Mouse (Mus musculus) mature B cell (primary cell): ENCODE data around the gene Pde4dip.

Experiments
- in situ Hi-C: fragments of 300-500 bp; cut with MboI; formaldehyde crosslinking; loops from 2 replicates; pipeline ENCODE4 v1.14.3; 2019

Pde4dip gene

DNA sequence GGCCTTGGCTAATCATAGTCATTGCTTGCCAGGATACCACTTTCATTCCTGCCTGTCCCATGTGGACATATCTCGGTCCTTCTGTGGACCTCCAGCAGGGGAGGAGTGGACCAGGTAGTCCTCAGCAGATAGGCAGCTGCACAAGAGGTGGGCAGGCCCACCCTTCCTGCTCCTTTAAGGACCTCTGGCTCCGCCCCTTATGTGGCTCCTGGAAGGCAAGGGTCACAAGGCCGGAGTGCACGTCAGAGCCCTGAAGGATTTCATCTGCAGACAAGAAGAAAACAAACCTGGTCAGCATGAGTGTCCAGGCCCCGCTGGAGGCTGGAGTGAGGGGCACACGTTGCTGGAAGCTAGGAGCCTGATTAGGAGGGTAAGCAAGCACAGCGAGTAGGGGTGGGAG is 197.9 kb downstream of the Pde4dip start:
- in situ Hi-C loops = no loop called here

DNA sequence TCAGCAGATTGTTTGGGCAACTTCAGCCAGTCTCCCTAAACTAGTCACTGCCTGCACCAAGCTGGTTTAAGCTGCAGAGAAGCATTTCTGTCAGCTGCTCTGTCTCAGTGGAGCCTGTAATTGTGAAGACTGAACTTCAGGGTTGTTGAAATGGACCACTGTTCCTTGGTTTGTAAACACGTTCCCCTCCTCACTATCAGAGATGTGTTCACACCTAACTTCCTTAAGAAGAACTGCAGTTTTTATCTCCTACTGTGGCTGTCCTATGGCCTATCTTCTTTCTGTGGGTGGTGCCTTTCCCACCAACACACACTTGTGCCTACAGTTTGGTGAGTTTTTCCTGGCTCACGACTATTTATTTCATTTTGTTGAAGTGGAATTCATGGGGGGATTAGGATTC is 199.2 kb downstream of the Pde4dip start:
- in situ Hi-C loops = loop anchor here (10.0 kb wide), 1 partner anchor 196 kb away; the partner anchor contains the start of gene Pde4dip

DNA sequence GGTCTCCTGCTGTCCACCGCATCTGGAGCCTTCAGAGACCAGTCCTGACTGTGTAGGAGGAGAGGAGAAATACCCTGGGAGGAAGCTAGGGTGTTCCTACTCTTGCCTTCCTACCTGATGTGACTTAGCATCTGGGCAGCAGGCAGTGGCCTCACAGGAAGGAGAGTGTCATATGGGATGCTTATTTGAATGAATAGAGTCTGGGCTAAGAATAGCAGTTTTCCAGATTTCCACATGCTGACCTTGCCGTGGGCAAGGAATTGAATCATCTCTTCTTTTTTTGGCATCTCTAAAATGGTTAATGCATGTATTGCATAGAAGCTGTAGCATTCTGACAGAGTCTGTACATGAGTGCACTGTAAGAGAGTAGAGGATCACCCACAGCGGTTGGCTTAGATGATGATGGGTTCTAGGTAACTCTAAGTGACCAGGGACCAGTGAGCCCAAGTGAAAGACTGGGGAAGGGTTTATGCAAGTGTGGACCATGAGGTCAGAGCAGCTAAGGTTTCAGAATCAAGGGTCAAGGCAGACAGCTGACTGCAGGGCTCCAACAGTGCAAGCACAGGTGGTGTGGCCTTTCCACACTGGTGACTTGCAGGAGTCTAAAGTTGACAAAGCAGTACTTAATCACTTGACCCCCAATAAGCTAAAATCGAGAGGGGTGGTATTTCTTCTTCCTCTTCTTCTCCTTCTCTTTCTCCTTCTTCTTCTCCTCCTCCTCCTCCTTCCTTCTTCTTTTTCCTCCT is 202.0 kb downstream of the Pde4dip start:
- in situ Hi-C loops = loop anchor here (10.0 kb wide), 1 partner anchor 198 kb away; the partner anchor contains the start of gene Pde4dip

DNA sequence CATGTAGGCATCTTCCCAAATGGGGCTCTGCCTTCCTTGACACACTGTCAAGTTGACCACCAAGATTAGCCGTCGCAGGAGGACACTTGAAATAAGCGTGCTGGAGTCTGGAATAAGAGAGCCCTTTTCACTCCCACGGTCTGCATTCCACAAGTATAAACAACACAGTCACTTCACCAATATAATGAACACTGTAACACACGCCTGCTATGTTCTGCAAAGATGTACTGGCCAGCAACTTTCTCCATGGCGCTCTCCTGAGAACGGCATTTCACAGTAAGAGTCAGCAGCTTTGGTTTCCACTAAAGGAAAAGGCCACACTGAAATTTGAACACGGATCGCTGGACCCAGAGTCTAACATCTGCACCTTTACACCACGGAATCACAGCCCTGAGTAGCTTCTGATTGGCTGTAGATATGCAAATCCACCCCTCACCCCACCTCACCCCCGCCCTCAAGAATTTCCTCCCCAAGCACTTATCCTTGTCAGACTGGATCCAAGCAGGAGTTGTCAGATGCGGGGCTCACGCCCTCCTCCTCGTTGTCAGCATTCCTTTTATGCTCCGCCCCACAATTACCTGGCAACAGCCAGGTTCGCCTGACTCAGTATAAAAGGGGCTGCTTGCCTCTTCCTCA is 204.8 kb downstream of the Pde4dip start:
- in situ Hi-C loops = loop anchor here (10.0 kb wide), 1 partner anchor 201 kb away; the partner anchor contains the start of gene Pde4dip

DNA sequence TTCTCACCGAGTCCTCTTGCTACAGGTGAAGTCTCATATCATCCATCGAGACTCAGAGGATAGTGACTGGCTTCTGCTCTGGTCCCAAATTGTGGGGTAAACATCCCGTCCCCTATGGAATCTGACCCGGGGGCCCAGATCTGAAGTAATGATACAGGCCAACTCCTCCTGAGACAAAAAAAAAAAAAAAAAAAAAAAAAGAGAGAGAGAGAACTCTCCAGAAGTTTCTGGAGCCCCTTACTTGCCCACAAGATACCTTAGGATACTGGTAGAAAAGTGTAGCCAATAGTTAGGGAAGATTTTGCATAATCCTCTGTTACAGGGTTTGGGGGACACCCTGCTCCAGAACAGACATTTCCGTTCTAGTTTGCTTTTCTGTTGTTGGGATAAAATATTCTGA is 205.9 kb downstream of the Pde4dip start:
- in situ Hi-C loops = loop anchor here (10.0 kb wide), 1 partner anchor 202 kb away; the partner anchor contains the start of gene Pde4dip

DNA sequence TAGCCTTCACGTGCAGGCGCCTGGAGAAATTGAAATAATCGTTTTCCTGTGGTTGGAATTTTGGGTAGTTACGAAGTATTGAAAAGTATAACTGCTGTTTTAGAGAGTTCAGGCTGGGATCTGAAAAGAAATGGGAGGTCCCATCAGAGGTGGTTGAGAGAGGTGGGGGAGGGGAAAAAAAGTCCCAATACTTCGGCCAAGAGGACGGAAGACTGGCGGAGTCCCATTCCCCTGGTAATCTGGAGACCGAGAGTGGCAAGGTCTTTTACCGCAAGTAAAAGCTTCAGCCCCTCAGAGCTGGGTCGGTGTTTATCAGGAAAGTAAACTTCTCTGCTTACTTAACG is 206.4 kb downstream of the Pde4dip start:
- in situ Hi-C loops = loop anchor here (10.0 kb wide), 1 partner anchor 203 kb away; the partner anchor contains the start of gene Pde4dip

DNA sequence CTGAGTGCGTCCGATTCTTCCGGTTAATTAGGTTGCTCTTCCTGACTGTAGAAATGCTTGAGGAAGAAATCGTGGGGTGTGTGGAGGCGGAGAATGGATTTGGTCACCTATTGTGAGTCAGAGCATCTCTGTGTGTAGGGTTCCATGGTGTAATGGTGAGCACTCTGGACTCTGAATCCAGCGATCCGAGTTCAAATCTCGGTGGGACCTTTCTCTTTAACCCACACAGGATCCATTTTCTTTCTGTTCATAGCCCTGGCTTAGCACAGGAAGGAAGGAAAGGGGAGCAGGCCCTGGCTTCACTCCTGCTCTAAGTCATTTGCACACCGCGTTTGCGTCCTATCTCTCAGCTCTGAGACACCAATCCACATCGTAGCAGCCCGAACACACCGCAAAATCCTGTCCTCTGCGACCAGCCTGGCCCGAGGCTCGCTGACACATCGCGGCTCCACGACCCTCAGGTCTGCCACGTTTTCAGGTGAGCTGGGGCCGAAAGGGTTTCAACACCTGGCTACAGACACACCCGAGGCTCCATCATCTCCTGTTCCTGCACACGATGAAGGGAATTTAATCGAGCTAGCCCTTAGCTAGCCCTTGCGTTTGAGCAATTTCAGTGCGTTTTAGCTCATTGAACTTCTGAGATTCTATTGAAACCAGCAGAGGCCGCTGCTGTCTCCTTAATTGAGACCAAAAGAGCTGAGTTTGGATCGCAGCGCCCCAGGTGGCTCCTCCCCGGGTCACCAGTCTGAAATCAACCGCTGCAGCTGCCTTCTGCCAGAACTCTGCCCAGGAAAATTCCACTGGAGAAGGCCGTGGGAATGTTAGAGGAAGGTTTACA is 207.0 kb downstream of the Pde4dip start:
- in situ Hi-C loops = loop anchor here (10.0 kb wide), 1 partner anchor 203 kb away; the partner anchor contains the start of gene Pde4dip

DNA sequence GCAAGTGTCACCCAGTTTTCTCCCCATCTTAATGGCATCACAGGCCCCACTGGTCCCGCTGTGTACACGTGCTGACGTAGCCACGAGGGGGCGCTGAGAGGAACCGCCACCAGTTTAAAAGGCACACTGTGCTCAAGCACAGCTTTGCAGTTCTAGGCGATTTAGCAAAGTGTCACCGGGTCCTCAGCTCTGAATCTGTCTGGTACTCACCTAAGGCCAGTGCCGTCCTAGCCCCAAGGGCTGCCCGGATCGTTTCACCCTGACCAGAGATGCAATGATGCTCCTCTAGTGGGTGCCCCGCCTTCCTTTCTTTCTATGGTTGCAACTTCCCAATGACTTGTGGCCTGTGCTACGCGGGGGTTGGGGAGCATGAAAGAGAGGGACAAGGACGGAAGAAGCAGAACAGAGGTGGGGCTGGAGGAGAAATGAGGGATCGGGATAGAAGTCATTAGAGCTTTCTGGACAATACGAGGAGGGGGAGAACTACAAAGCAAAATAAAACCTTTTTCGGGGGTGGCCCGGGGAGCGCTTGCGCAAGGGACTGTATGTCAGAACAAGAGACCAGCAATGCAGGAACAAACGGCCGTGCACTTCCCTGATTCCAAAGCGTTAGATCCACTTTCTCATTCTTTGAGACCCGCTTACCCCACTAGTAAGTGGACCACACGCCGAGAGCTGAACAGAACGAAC is 207.7 kb downstream of the Pde4dip start:
- in situ Hi-C loops = loop anchor here (10.0 kb wide), 1 partner anchor 204 kb away; the partner anchor contains the start of gene Pde4dip

DNA sequence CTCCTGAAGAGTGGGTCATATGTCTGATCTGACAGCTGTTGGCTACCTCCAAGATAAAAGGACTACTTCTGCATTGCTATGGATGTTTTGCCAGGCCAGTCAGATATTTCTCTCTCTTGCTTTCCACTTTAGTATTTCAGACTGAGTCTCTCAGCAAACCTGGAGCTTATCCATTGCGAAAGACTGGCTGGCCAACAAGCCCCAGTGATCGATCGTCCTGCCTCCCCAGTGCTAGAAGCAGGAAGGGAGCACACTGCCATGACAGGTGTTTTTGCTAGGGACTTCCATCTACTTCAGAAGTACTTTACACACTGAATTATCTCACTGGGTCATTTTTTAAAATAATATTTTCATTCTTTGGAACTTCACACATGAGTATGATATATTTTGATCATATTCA is 210.1 kb downstream of the Pde4dip start:
- in situ Hi-C loops = no loop called here

DNA sequence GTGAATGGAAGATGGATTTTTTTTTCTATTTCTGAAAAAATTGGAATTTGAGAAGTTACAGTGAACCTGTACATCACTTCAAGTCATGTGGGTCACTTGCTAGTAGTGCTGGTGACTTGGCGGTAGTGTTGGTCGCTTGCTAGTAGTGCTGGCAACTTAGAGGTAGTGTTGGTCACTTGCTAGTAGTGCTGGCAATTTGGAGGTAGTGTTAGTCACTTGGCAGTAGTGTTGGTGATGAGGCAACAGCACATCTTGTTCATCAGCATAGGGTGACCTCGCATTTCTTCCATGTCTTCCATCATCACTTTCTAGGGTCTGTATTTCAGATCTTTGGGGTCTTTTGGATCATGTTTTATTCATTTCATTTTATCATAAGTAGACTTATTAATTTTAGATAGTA is 212.4 kb downstream of the Pde4dip start:
- in situ Hi-C loops = no loop called here

DNA sequence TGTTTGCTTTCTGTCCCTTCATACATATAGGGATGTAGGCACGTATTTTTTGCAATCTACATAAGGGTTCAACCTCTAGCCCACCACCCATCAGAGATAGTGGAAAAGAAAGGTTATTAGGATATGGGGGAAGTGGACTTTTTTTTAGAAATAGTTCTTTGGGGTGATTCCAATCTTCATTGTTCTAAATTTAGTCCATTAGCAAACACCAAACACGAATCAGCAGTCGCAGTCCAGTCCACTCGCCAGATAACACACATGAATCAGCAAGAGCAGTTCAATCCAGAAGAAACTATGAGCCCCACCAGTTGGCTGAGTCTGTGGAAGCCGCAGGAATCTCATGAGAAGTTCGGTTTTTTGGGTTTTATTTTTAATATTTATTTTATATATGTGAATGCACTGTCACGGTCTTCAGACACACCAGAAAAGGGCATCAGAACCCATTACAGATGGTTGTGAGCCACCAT is 213.8 kb downstream of the Pde4dip start, which contains the start of gene Gm17651:
Gene Gm17651, minus strand, starts transcription at position 51 of the 467 bp plus-strand sequence.
- in situ Hi-C loops = no loop called here

DNA sequence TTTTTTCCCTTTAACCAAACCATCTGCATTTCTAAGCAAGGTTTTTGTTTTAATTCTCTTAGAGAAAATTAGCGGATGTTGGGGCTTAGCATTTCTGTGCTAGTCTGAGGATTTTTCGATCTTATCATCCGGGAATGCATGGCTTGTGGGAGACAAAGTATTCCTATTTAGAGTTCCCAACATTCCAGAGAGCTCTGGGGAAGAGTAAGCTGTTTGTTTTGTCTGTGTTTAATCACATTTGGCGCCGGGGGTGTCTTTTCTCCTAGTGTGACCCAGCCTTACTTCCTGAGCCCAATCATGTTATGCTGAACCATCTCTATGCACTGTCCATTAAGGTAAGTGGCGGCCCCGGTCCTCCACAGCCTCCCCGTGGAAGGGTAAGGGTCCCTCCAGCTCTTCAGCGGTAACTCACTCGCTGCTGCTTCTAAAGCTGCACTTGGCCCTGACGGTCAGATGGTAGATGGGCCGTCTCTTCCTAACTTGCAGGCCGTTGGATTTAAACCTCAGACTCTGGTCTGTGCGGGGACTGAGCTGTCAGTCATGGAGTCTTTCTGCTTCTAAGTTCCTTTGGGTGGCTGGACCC is 221.3 kb downstream of the Pde4dip start:
- in situ Hi-C loops = no loop called here

DNA sequence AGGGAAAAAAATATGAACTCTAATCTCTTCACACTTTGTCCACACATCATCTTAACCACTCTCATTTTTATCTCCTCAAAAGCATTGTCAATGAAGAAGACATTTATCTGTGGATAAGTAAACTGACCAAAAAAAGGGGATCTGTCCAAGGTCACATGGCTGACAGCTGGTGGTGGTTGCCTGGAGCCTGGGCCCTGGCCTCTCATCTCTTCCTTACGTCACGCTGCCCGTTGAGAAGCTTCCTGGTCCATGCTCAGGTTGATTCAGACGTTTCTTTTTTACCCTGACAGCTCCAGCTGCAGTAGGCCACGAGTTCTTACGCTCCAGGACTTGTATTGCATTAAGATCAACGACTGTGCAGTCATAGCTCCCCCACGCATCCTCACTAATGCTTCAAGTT is 222.4 kb downstream of the Pde4dip start:
- in situ Hi-C loops = no loop called here

DNA sequence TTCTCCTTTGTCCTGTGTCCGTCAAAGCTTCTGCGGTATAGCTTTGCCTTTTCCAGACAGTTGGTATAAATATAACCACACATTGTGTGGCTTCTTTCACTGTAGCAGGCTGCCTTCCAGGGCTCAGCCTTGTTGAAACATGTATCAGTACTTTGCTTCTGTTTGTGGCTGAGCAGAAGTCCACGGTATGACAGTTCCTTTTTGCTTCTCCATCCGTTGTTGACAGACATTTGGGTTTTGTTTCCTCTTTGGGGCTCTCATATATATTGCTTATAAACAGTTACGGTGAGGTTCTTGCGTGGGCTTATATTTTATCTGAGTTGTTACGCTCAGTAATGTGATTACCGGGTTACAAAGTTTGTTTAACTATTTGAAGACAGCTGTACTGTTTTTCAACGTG is 223.0 kb downstream of the Pde4dip start:
- in situ Hi-C loops = no loop called here

DNA sequence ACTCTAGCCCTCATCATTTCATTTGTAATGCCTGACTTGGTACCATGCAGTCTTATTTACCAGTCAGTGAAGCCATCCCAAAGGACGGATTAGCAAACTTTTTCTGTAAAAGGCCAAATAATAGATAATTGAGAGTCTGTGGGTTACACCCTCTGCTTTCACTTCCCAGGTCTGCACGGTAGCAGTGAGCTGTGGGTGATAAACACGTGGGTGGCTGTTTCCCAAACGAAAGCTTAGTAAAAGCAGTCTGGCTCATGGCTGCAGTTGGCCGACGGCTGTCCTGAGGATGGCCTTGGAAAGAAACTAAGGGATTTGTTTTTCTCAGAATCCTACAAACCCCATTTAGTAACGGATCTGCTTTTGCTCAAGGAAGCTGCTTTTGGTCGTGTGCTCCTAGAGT is 227.3 kb downstream of the Pde4dip start:
- in situ Hi-C loops = no loop called here

DNA sequence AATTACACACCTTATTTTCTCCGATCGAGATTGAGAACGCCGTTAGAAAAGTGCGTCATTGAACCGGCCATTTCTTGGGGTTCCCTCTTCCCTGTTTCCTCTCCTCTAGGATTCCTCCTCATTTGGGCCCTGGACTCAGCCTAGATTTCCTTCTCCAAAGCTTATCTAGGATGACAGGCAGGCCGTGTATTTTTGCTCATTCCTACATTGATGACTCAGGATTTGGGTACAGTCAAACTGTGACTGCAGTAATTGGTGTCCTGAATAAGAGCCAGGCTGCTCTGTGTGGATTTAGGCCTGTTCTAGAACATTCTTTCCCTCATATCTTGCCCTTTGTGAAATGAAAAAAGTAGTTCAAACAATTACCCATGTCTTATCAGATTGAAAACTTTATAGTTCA is 228.8 kb downstream of the Pde4dip start:
- in situ Hi-C loops = no loop called here

DNA sequence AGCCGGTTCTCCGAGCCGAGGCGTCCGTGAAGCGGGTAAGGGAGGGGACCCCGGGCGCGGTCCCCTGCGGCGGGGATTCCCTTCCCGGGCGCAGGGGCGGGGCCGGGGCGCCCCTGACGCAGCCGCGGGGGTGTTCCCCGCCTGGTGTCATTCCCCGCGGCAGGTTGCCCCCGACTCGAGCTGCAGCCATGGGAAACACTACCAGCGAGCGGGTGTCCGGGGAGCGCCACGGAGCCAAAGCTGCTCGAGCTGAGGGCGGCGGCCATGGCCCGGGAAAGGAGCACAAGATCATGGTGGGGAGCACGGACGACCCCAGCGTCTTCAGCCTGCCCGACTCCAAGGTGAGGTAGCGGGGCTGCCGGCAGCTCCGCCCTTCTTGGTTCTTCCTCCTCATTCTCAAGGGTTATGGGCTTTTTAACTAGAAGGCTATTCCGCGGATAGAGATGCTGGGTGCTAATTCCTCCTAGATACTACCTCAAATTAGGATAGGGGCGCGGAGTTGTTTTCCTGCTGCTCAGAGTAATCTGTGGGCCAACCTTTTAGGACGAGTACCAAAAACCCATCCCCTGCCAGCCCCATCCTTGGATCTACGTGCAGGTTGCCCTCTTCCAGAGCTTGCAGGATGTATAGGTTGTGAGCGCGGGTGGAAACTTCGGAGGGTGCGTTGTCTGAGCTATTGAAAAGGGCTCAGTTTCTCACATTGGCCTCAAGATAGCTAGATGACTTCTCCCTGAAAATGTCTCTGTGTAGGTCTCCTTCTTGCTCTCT is 229.9 kb downstream of the Pde4dip start:
- in situ Hi-C loops = no loop called here

DNA sequence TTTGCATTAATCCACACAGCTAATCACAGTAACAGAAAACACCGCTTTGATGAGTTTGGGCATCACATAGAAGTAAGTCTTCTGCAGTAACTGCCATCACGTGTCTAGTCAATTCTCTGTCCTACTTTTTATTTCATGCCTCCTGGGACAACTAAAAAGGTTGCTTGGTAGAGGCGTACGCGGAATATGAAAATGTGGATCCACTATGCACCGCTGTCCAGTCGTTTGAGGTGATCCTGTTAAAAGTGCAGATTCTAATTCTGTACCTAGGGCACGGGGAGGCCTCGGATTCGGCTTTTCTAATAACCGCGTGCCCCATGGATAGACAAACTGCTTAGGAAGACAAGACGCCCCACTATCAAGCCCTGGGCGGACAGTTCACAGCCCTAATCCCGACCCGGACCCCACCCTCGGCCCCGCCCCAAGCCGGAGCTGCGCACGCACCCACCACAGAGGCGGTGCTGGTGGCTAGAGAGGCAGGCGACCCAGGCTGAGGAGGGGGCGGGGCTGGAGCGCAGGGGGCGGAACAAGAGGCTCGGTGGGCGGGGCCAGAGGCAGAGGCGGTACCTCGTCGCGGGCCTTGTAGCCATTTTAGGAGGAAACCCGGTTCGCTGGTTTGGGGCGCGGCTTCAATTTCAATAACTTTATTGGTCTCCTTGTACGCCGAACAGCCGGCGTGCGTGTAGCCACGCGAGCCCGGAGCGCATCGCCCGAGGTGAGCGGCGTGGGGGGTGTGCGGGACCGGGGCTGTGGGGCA is 230.7 kb downstream of the Pde4dip start, which contains the start of gene Prkab2:
Gene Prkab2, plus strand, starts transcription at position 539 of the 757 bp plus-strand sequence.
- in situ Hi-C loops = no loop called here

DNA sequence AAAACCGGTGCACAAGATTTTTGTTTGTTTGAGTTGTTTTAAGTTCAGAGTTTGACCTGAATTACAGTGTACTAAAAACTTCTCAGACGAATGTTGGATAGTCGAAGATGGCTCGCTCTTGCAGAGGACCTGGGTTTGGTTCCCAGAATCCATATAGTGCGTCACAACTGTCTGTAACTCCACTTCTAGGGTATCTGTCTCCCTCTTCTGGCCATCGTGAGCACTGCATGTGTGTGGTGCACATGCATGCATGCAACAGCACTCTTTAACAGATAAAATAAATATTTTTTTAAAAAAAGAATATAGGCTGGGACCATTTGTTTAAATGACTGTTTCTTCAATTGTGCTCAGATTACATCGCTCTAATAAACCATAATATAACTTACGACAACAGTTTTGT is 233.6 kb downstream of the Pde4dip start:
- in situ Hi-C loops = no loop called here
